Mouse (Mus musculus): ENCODE measurements around the gene Sgcd. TPM values are rescaled to one million over a fixed set of nuclear protein-coding genes. Genes with fewer than 3 reads are reported as not detected.

Gene Sgcd
- polyA plus RNA-seq, 1 experiment from 2014 or later, result 1.9 TPM

GRCm38 (mm10) chr11:47297805-47298340 lies 690.9 kb downstream of the Sgcd start:
- Histone ChIP-seq H3K4me2 (ENCODE audit: low read depth, low read length) (no peak overlapping the region), H3K27me3 (replicated peaks; ENCODE audit: control insufficient read depth, insufficient read depth, low read length) (no peaks in the 10 kb centered on the region), H3K27ac (ENCODE audit: low read length) (no peak overlapping the region), H3K9ac (ENCODE audit: low read depth, low read length) (no peak overlapping the region), H3K36me3 (ENCODE audit: control insufficient read depth, insufficient read depth, low read length) (no peaks in the 10 kb centered on the region), H3K4me3 (ENCODE audit: low read length) (no peak overlapping the region), H3K9me3 (ENCODE audit: control insufficient read depth, low read length) (no peaks in the 10 kb centered on the region), H3K4me1 (ENCODE audit: control insufficient read depth, insufficient read depth, low read length) (no peaks in the 10 kb centered on the region)
- ATAC-seq, result 0 out of 2 replicates have a peak, but pooled peaks have one; percentile 21
- 68% methylated on average over 1 of the region's 1 CpGs for WGBS

- H3K4me2 ChIP-seq (ENCODE audit: low read depth, low read length), result no peak overlapping the region
- no peaks in the 10 kb centered on the region for H3K9me3 ChIP-seq (ENCODE audit: control insufficient read depth, low read length)
- no peak overlapping the region for H3K27ac ChIP-seq (ENCODE audit: low read length)
- no peak overlapping the region for H3K9ac ChIP-seq (ENCODE audit: low read depth, low read length)
- no peaks in the 10 kb centered on the region for H3K36me3 ChIP-seq (ENCODE audit: control insufficient read depth, insufficient read depth, low read length)
- H3K4me3 ChIP-seq (ENCODE audit: low read length), result no peak overlapping the region
- H3K4me1 ChIP-seq (ENCODE audit: control insufficient read depth, insufficient read depth, low read length), result no peaks in the 10 kb centered on the region
- no peaks in the 10 kb centered on the region for H3K27me3 ChIP-seq (replicated peaks; ENCODE audit: control insufficient read depth, insufficient read depth, low read length)
- ATAC-seq, result no peak
- 80% methylated on average over 1 of the region's 1 CpGs for WGBS
Measured at GRCm38 (mm10) chr11:47294741-47295140, 694.0 kb downstream of the Sgcd start.

GRCm38 (mm10) chr11:47276586-47276985 lies 712.2 kb downstream of the Sgcd start:
- no peak overlapping the region for H3K9ac ChIP-seq (ENCODE audit: low read depth, low read length)
- H3K4me1 ChIP-seq (ENCODE audit: control insufficient read depth, insufficient read depth, low read length), result no peaks in the 10 kb centered on the region
- no peak overlapping the region for H3K4me3 ChIP-seq (ENCODE audit: low read length)
- H3K4me2 ChIP-seq (ENCODE audit: low read depth, low read length), result no peak overlapping the region
- H3K9me3 ChIP-seq (ENCODE audit: control insufficient read depth, low read length), result no peaks in the 10 kb centered on the region
- WGBS, result 60% methylated on average over 4 of the region's 4 CpGs
- no peaks in the 10 kb centered on the region for H3K27me3 ChIP-seq (replicated peaks; ENCODE audit: control insufficient read depth, insufficient read depth, low read length)
- no peaks in the 10 kb centered on the region for H3K36me3 ChIP-seq (ENCODE audit: control insufficient read depth, insufficient read depth, low read length)
- H3K27ac ChIP-seq (ENCODE audit: low read length), result no peak overlapping the region
- ATAC-seq, result no peak

DNA sequence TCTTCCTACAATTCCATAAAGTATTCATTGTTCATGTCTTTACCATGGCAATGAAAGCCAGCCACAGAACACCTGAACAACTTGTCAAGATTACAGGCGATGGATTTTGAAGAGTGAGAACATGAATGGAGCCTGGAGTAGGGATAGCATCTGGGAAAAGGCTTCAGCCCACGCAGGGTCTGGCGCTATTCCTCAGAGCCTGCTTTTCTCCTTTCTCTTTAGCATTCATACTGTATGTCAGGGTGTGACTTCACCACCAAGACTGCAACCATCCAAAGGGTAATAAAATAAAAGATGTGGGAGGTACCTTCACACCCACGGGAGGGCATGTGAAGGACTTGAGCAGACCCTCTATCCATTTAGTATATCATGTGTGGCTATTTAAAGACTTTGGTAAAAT lies 720.2 kb downstream of the Sgcd start:
- H3K9ac ChIP-seq (ENCODE audit: low read depth, low read length), result no peak overlapping the region
- ATAC-seq, result no peak
- no peak overlapping the region for H3K4me2 ChIP-seq (ENCODE audit: low read depth, low read length)
- no peak overlapping the region for H3K4me3 ChIP-seq (ENCODE audit: low read length)
- H3K27me3 ChIP-seq (replicated peaks; ENCODE audit: control insufficient read depth, insufficient read depth, low read length), result no peaks in the 10 kb centered on the region
- no peaks in the 10 kb centered on the region for H3K36me3 ChIP-seq (ENCODE audit: control insufficient read depth, insufficient read depth, low read length)
- H3K4me1 ChIP-seq (ENCODE audit: control insufficient read depth, insufficient read depth, low read length), result no peaks in the 10 kb centered on the region
- WGBS, result 83% methylated on average over 4 of the region's 4 CpGs
- H3K27ac ChIP-seq (ENCODE audit: low read length), result no peak overlapping the region
- H3K9me3 ChIP-seq (ENCODE audit: control insufficient read depth, low read length), result no peaks in the 10 kb centered on the region

DNA sequence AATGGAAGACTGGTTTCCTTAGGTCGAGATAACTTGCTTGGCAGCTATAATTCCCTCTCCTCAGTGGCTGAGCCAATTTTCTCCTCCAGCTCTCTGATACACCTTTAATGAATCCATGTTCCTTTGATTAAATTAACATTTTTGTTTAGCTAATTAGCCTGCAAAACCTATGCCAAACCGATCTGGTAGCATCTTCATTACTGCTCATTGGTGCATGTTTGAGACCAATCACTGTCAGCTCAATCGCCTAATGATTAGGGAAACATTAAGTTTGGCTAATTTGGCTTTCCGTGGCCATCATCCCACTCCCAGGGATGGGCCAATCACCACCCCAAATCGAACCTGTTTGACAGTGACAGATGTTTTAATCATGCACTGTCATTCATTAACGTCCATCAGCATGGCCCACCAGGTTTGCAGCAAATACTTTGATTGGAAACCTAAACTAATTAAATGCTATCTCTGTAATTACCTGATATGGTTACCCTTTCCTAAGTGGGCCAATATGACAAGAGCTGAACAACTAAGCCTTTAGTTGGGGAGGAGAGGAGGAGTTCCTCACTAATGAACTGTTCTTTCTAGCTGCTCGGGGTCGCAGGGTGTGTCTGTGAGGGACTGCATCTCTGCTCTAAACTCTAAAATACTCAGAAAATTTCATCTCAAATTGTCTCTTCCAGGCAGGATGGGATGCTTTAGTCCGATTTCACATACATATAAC lies 724.3 kb downstream of the Sgcd start:
- H3K9me3 ChIP-seq (ENCODE audit: control insufficient read depth, low read length), result no peaks in the 10 kb centered on the region
- H3K9ac ChIP-seq (ENCODE audit: low read depth, low read length), result no peak overlapping the region
- H3K4me3 ChIP-seq (ENCODE audit: low read length), result no peak overlapping the region
- ATAC-seq, result no peak
- no peaks in the 10 kb centered on the region for H3K27me3 ChIP-seq (replicated peaks; ENCODE audit: control insufficient read depth, insufficient read depth, low read length)
- no peak overlapping the region for H3K4me2 ChIP-seq (ENCODE audit: low read depth, low read length)
- 80% methylated on average over 9 of the region's 9 CpGs for WGBS
- no peaks in the 10 kb centered on the region for H3K4me1 ChIP-seq (ENCODE audit: control insufficient read depth, insufficient read depth, low read length)
- H3K27ac ChIP-seq (ENCODE audit: low read length), result no peak overlapping the region
- H3K36me3 ChIP-seq (ENCODE audit: control insufficient read depth, insufficient read depth, low read length), result no peaks in the 10 kb centered on the region

DNA sequence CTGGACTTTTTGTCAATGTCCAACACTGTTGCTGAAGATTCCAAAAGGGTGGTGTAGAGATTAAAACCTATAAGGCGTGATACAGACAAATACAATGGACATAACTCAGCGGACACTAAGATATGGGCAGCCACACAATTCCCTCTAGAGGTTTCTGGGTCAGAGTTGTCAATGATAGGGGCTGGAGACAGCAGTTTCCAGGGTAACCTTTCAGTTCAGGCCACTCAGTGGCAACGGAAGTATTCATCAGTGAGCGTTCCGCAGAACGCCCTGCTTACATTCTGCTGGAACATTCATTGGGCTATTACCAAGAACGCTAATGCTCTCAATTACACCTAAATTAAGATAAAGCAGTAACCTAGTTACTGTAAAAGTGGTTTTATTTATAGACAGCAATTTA lies 738.5 kb downstream of the Sgcd start:
- no peaks in the 10 kb centered on the region for H3K4me1 ChIP-seq (ENCODE audit: control insufficient read depth, insufficient read depth, low read length)
- H3K9me3 ChIP-seq (ENCODE audit: control insufficient read depth, low read length), result no peaks in the 10 kb centered on the region
- no peaks in the 10 kb centered on the region for H3K27me3 ChIP-seq (replicated peaks; ENCODE audit: control insufficient read depth, insufficient read depth, low read length)
- no peak overlapping the region for H3K9ac ChIP-seq (ENCODE audit: low read depth, low read length)
- H3K36me3 ChIP-seq (ENCODE audit: control insufficient read depth, insufficient read depth, low read length), result no peaks in the 10 kb centered on the region
- no peak for ATAC-seq
- no peak overlapping the region for H3K4me2 ChIP-seq (ENCODE audit: low read depth, low read length)
- no peak overlapping the region for H3K27ac ChIP-seq (ENCODE audit: low read length)
- WGBS, result 72% methylated on average over 7 of the region's 7 CpGs
- no peak overlapping the region for H3K4me3 ChIP-seq (ENCODE audit: low read length)

DNA sequence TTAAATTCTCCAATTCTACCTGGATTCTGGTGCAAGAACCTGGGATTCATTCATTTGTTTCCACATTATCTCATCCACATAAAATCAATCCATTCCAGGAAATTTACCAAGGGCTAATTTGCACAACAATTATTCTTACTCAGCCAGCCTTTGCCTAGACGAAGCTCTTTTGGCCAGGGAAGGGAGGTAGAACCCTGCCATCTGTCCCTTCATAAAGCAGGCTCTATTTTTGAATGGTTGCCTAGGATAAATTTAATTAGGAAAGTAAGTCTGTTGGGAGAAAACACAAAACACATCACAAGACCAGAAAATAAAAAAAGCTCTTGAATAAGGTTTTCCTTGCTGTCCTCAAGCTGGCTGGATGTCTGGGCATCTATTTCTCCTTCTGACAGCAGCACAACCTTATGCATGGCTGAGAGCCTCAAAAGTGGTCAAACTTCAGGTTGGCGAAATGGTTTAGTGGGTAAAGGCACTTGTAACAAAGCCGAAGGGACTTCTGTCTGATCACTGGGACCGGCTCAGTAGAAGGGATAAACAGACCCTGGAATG lies 740.4 kb downstream of the Sgcd start:
- no peaks in the 10 kb centered on the region for H3K36me3 ChIP-seq (ENCODE audit: control insufficient read depth, insufficient read depth, low read length)
- H3K4me3 ChIP-seq (ENCODE audit: low read length), result no peak overlapping the region
- no peak overlapping the region for H3K4me2 ChIP-seq (ENCODE audit: low read depth, low read length)
- H3K4me1 ChIP-seq (ENCODE audit: control insufficient read depth, insufficient read depth, low read length), result no peaks in the 10 kb centered on the region
- H3K9ac ChIP-seq (ENCODE audit: low read depth, low read length), result no peak overlapping the region
- no peak for ATAC-seq
- 75% methylated on average over 4 of the region's 4 CpGs for WGBS
- no peaks in the 10 kb centered on the region for H3K9me3 ChIP-seq (ENCODE audit: control insufficient read depth, low read length)
- no peak overlapping the region for H3K27ac ChIP-seq (ENCODE audit: low read length)
- no peaks in the 10 kb centered on the region for H3K27me3 ChIP-seq (replicated peaks; ENCODE audit: control insufficient read depth, insufficient read depth, low read length)

- H3K27me3 ChIP-seq (replicated peaks; ENCODE audit: control insufficient read depth, insufficient read depth, low read length), result no peaks in the 10 kb centered on the region
- H3K27ac ChIP-seq (ENCODE audit: low read length), result no peak overlapping the region
- WGBS, result 87% methylated on average over 8 of the region's 8 CpGs
- H3K9me3 ChIP-seq (ENCODE audit: control insufficient read depth, low read length), result no peaks in the 10 kb centered on the region
- no peaks in the 10 kb centered on the region for H3K36me3 ChIP-seq (ENCODE audit: control insufficient read depth, insufficient read depth, low read length)
- H3K4me1 ChIP-seq (ENCODE audit: control insufficient read depth, insufficient read depth, low read length), result no peaks in the 10 kb centered on the region
- H3K4me2 ChIP-seq (ENCODE audit: low read depth, low read length), result no peak overlapping the region
- no peak for ATAC-seq
- H3K9ac ChIP-seq (ENCODE audit: low read depth, low read length), result no peak overlapping the region
- no peak overlapping the region for H3K4me3 ChIP-seq (ENCODE audit: low read length)
Measured at GRCm38 (mm10) chr11:47247703-47248344, 740.9 kb downstream of the Sgcd start.

DNA sequence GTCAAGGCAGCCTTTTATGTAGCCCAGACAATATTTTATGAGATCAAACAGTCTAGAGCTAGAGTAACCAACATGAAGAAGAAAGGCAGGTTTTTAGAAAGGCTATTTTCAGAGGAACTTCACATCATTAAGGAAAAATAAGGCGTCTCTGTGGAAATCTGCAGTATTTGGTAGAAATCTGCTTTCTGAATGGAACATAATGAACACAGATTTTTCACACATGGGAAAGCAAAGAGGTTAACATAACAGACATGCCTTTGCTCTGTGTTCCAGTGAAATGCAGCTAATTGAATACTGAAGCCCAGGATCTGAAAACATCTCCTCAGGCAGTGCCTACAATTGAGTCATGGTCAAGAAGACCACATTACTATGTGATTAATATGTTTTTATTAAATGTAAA lies 746.4 kb downstream of the Sgcd start:
- Histone ChIP-seq H3K4me1 (ENCODE audit: control insufficient read depth, insufficient read depth, low read length) (no peaks in the 10 kb centered on the region), H3K4me2 (ENCODE audit: low read depth, low read length) (no peak overlapping the region), H3K4me3 (ENCODE audit: low read length) (no peak overlapping the region), H3K36me3 (ENCODE audit: control insufficient read depth, insufficient read depth, low read length) (no peaks in the 10 kb centered on the region), H3K27me3 (replicated peaks; ENCODE audit: control insufficient read depth, insufficient read depth, low read length) (no peaks in the 10 kb centered on the region), H3K9me3 (ENCODE audit: control insufficient read depth, low read length) (no peaks in the 10 kb centered on the region), H3K27ac (ENCODE audit: low read length) (no peak overlapping the region), H3K9ac (ENCODE audit: low read depth, low read length) (no peak overlapping the region)
- no peak for ATAC-seq
- WGBS, result 79% methylated on average over 1 of the region's 1 CpGs

Data from intestine, embryonic 16.5 days (tissue).